Mouse (Mus musculus) heart, adult 2 months (tissue): ENCODE data around the gene Aldh16a1. TPM values are rescaled to one million over a fixed set of nuclear protein-coding genes. Genes with fewer than 3 reads are reported as not detected.
"Not testable (repeated sequence)": the region's sequence is repeated elsewhere in the genome, so short reads cannot be mapped to it uniquely, and the experiment has no call there.

Source experiments
- DNase-seq, 2 experiments: peaks; one replicate each; pipeline ENCODE4 v3.0.0; 2021
- H3K27ac ChIP-seq: fragments of 200-600 bp; 2 replicates; pipeline ENCODE4 v1.8.1; 2022
- H3K27me3 ChIP-seq: fragments of 200-500 bp; 2 replicates; pipeline ENCODE4 v1.6.1; 2012; ENCODE audit warnings: mild to moderate bottlenecking, low read length, inconsistent platforms, mixed read lengths; ENCODE audit not compliant: control insufficient read depth, insufficient read depth
- H3K36me3 ChIP-seq: fragments of 200-500 bp; 2 replicates; pipeline ENCODE4 v1.6.1; 2012; ENCODE audit warnings: low read length, inconsistent platforms; ENCODE audit not compliant: control insufficient read depth, insufficient read depth
- H3K4me1 ChIP-seq: fragments of 200-500 bp; 2 replicates; pipeline ENCODE4 v1.6.1; 2011; ENCODE audit warnings: low read length; ENCODE audit not compliant: control insufficient read depth, insufficient read depth
- H3K4me3 ChIP-seq: fragments of 200-600 bp; 2 replicates; pipeline ENCODE4 v1.8.1; 2022
- H3K79me2 ChIP-seq: fragments of 200-500 bp; replicated peaks from 2 replicates; pipeline ENCODE4 v1.6.1; 2012; ENCODE audit warnings: mild to moderate bottlenecking, inconsistent platforms, low read length, moderate library complexity, mixed read lengths; ENCODE audit not compliant: control insufficient read depth, insufficient read depth
- H3K9ac ChIP-seq: fragments of 200-500 bp; 2 replicates; pipeline ENCODE4 v1.6.1; 2012; ENCODE audit warnings: low read depth, mild to moderate bottlenecking, control low read depth, inconsistent platforms, low read length, mixed read lengths
- CTCF ChIP-seq: fragments of 200-600 bp; IDR thresholded peaks from 2 replicates; pipeline ENCODE4 v1.8.1; 2022; ENCODE audit warnings: antibody characterized with exemption, mild to moderate bottlenecking, moderate library complexity
- EP300 ChIP-seq: fragments of 200-500 bp; IDR thresholded peaks from 2 replicates; pipeline ENCODE4 v1.6.1; 2011; ENCODE audit warnings: low read depth, low read length, control low read depth; ENCODE audit not compliant: insufficient read depth
- POLR2A ChIP-seq: fragments of 200-500 bp; IDR thresholded peaks from 2 replicates; pipeline ENCODE4 v1.6.1; 2011; ENCODE audit warnings: mild to moderate bottlenecking, low read depth, low read length, control low read depth; ENCODE audit not compliant: insufficient read depth
- WGBS: fragments of 180-500 bp; shearing (Covaris S2); methylation state at CpG from one replicate; pipeline ENCODE4 v1.1.7; 2018; 5-methylcytosine and 5-hydroxymethylcytosine counted together
- intact Hi-C: fragments of 180-260 bp; cut with DNase I; formaldehyde crosslinking; loops from one replicate; pipeline ENCODE4 v1.15.1; 2025
- polyA plus RNA-seq: library from polyadenylated mRNA; depleted of rRNA; stranded (reverse); fragments of >200 nt; gene quantifications from 2 replicates; pipeline ENCODE4 v1.2.3, GENCODE M21; 2012
- total RNA-seq, 2 experiments: library from RNA; stranded (reverse); gene quantifications; 2 replicates each; pipeline ENCODE4 v1.2.3; 2021

Gene Aldh16a1
- total and polyA plus RNA-seq, 3 experiments = 19.7 to 25.1 (median 23.5) TPM

DNA sequence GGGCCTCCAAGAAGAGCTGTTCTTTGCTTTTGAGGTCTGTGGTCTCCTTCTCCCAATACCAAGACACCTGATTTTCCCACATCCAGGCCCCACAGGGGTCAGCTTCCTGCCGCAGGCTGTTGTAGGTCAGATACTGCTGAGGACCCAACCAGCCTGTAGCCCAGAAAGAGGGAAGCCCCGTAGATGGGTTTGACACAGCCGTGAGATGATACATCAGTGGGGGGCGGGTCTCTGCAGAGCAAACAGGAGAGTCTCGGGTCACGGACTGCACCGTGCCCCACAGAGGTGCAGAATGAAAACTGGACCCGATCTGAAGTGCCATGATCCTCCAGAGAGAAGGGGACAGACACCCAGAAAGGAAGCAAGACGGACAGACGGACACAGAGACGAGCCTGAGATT is 51.9 kb downstream of the Aldh16a1 start:
- peaks cover 2% of the 10 kb centered on the region for H3K79me2 ChIP-seq
- WGBS = 69% methylated on average over 11 of the region's 11 CpGs
- TF ChIP-seq CTCF (no peak), EP300 (0 out of 2 replicates have a peak, but pooled peaks have one; percentile 6)
- intact Hi-C loops = loop anchor here (2.0 kb wide), 2 partner anchors 18 to 20 kb away; no protein-coding TSS in a partner anchor
- H3K9ac ChIP-seq = peak overlapping the region; percentile 25; the same call in 1 of the 2 replicates
- H3K4me1 ChIP-seq = peaks cover 16% of the 10 kb centered on the region
- H3K27me3 ChIP-seq = no peaks in the 10 kb centered on the region
- 0 out of 2 replicates have a peak, but pooled peaks cover 4% of the 10 kb centered on the region for H3K36me3 ChIP-seq
- no peak for DNase-seq
- peak overlapping the region; percentile 54 for H3K4me3 ChIP-seq
- peak overlapping the region; percentile 95 for H3K27ac ChIP-seq

DNA sequence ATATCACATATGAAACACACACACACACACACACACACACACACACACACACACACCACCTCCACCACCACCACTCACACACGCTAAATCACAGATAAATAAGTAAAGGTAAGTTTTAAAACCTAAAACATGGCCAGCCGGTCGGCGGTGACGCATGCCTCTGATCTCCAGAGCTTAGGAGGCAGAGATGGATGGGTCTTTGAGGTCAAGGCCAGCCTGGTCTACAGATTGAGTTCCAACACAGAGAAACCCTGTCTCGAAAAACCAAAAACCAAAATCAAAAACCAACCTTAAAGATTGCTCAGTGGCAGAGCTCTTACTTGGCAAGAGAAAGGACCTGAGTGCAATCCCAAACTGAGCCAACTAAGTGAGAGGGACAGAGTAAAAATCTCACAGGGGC is 54.3 kb downstream of the Aldh16a1 start:
- no peak overlapping the region for H3K4me3 ChIP-seq

GRCm38 (mm10) chr7:45098541-45099240 is 55.7 kb downstream of the Aldh16a1 start:
- Histone ChIP-seq H3K4me3 (no peak overlapping the region), H3K4me1 (peaks cover 10% of the 10 kb centered on the region), H3K27ac (no peak overlapping the region), H3K79me2 (peaks cover 2% of the 10 kb centered on the region), H3K27me3 (no peaks in the 10 kb centered on the region), H3K9ac (no peak overlapping the region), H3K36me3 (0 out of 2 replicates have a peak, but pooled peaks cover 4% of the 10 kb centered on the region)
- intact Hi-C loops = no loop called here
- no peak for DNase-seq
- WGBS = 88% methylated on average over 8 of the region's 8 CpGs
- TF ChIP-seq EP300 (no peak), CTCF (peak; percentile 57)

More for the DNA sequence above, 54.3 kb downstream of the Aldh16a1 start:
- peaks cover 2% of the 10 kb centered on the region for H3K79me2 ChIP-seq
- TF ChIP-seq POLR2A (no peak), CTCF (no peak), EP300 (no peak)
- H3K36me3 ChIP-seq = 0 out of 2 replicates have a peak, but pooled peaks cover 4% of the 10 kb centered on the region
- intact Hi-C loops = no loop called here
- 93% methylated on average over 6 of the region's 6 CpGs for WGBS
- H3K9ac ChIP-seq = no peak overlapping the region
- H3K27ac ChIP-seq = no peak overlapping the region; the same call in 1 of the 2 replicates
- no peak for DNase-seq
- peaks cover 16% of the 10 kb centered on the region for H3K4me1 ChIP-seq
- H3K27me3 ChIP-seq = no peaks in the 10 kb centered on the region

DNA sequence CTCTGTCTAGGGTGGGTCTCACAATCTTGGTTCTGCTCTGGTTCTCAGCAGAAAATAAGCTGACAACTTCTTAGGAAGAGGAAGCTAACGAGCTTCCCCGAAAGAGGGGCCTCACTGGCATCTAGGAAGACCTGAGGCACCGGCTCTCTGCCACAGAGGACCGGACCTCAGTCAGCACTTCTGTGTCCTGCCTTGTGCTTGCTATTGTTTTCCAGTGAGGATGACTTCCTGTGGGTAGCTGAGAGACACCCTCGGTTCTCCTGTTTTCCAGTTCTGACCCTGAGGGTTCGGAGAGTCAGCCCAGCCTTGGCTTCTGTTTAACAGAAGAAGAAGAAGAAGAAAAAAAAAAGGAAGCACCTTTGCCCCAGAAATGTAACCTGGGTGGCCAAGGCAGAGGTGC is 56.9 kb downstream of the Aldh16a1 start:
- H3K27me3 ChIP-seq = no peaks in the 10 kb centered on the region
- 30% methylated on average over 6 of the region's 6 CpGs for WGBS
- H3K4me3 ChIP-seq = no peak overlapping the region
- no peak overlapping the region for H3K9ac ChIP-seq
- no peak for TF ChIP-seq EP300
- TF ChIP-seq CTCF = no peak
- no peak for TF ChIP-seq POLR2A
- peak overlapping the region; percentile 52 for H3K27ac ChIP-seq
- H3K4me1 ChIP-seq = peaks cover 6% of the 10 kb centered on the region
- H3K36me3 ChIP-seq = 0 out of 2 replicates have a peak, but pooled peaks cover 3% of the 10 kb centered on the region
- no peaks in the 10 kb centered on the region; the same call in 1 of the 2 replicates for H3K79me2 ChIP-seq
- intact Hi-C loops = no loop called here
- peak in 1 of 2 experiments; percentile 63 for DNase-seq

DNA sequence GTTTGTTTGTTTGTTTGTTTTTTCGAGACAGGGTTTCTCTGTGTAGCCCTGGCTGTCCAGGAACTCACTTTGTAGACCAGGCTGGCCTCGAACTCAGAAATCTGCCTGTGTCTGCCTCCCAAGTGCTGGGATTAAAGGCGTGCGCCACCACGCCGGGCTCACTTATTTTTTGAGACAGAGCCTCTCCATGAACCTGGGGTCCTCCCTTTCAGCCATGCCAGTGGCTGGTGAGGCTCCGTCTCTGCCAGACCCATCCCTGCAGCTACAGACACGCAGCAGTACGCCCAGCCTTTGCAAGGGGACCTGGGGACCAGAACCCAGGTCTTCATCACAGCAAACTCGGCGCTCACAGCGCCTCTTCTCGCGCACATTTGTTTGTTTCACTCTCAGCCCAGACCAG is 58.4 kb downstream of the Aldh16a1 start:
- H3K79me2 ChIP-seq, H3K9ac ChIP-seq, H3K27me3 ChIP-seq, H3K27ac ChIP-seq, H3K36me3 ChIP-seq, DNase-seq, H3K4me3 ChIP-seq, H3K4me1 ChIP-seq, intact Hi-C loops: not testable (repeated sequence)
- WGBS = 97% methylated on average over 14 of the region's 14 CpGs

DNA sequence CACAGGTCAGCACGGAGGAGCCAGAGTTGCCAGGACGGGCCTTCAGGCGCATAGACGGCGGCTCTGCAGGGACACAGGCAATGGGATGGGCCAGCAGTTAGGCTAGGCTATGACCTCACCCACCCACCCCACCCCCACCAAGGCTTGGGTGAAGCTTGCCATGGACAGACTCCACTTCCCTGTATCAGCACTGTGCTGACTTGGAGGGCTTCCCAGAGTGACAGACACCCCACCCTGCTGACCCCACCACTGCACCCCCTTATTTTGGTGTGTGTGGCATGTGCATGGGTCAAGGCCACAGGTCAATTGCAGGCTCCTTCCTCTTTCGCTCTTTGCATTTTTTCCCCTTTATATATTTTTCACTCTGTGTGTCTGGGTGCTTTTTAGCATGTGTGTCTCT is 59.0 kb downstream of the Aldh16a1 start:
- 47% methylated on average over 6 of the region's 6 CpGs for WGBS
- H3K27ac ChIP-seq = no peak overlapping the region

More for the DNA sequence above, 59.0 kb downstream of the Aldh16a1 start:
- Histone ChIP-seq H3K4me3 (no peak overlapping the region), H3K9ac (no peak overlapping the region), H3K36me3 (no peaks in the 10 kb centered on the region), H3K4me1 (0 out of 2 replicates have a peak, but pooled peaks cover 1% of the 10 kb centered on the region), H3K27me3 (no peaks in the 10 kb centered on the region), H3K79me2 (no peaks in the 10 kb centered on the region)
- peak in 1 of 2 experiments; percentile 52 for DNase-seq
- TF ChIP-seq POLR2A (no peak), CTCF (no peak), EP300 (0 out of 2 replicates have a peak, but pooled peaks have one; percentile 29)
- intact Hi-C loops = no loop called here
